Comparison of ENCODE assay signal across 24 mouse cellular contexts in genomic region chr11:106727967-106728366, GRCm38 (mm10). TPM values are rescaled to one million over a fixed set of nuclear protein-coding genes. Genes with fewer than 3 reads are reported as not detected.
A peak's percentile ranks its signal among the peaks of the same experiment; 100 is the strongest.
DNase-seq lines count a peak whose midpoint lies in the region; ATAC-seq and TF ChIP-seq lines count a peak whose summit lies in the region.
"Had no signal": no experiment of that assay in that cellular context is flagged by ENCODE, and none has a peak within 500 bp of the region (broad histone marks: within the 10 kb centered on the region; RNA-seq: fewer than 3 reads in every experiment).

No protein-coding gene starts in this region.

- H3K4me1 ChIP-seq in heart, embryonic 14.5 days (ENCODE audit: control insufficient read depth in 2 of 2, insufficient read depth in 2 of 2, low read length in 2 of 2) = peaks cover 18 to 43% of the 10 kb centered on the region in 2 experiments
- H3K4me1 ChIP-seq in liver, postnatal 0 days (ENCODE audit: insufficient read depth) = peaks cover 12% of the 10 kb centered on the region
- H3K4me1 ChIP-seq: hindbrain, embryonic 15.5 days had no signal

- no peak for TF ChIP-seq CTCF in liver, postnatal 0 days (IDR thresholded peaks at IDR 0.05; ENCODE audit: low read depth)

- no peak overlapping the region for H3K9ac ChIP-seq in heart, embryonic 14.5 days (ENCODE audit: low read length)
- H3K9ac ChIP-seq in liver, postnatal 0 days (replicated peaks) = no peak overlapping the region
- H3K9ac ChIP-seq: hindbrain, embryonic 15.5 days; intestine, embryonic 15.5 days; liver, embryonic 13.5 days; lung, embryonic 14.5 days; neural tube, embryonic 15.5 days had no signal

- WGBS in heart, embryonic 14.5 days = 74% methylated on average over 5 of the region's 5 CpGs
- WGBS in liver, postnatal 0 days (ENCODE audit: insufficient replicate concordance) = 76% methylated on average over 5 of the region's 5 CpGs

- no peaks in the 10 kb centered on the region for H3K36me3 ChIP-seq in heart, embryonic 14.5 days (ENCODE audit: control insufficient read depth, insufficient read depth, low read length)
- H3K36me3 ChIP-seq in liver, postnatal 0 days (replicated peaks; ENCODE audit: insufficient read depth, low read length) = no peaks in the 10 kb centered on the region
- H3K36me3 ChIP-seq: hindbrain, embryonic 15.5 days; intestine, embryonic 15.5 days; liver, embryonic 13.5 days; neural tube, embryonic 15.5 days had no signal

- no peak overlapping the region for H3K4me3 ChIP-seq in heart, embryonic 14.5 days (ENCODE audit: control insufficient read depth in 1 of 2, insufficient read depth in 1 of 2, low read depth in 1 of 2, low read length in 2 of 2)
- no peak overlapping the region for H3K4me3 ChIP-seq in liver, postnatal 0 days (ENCODE audit: low read depth, low read length)
- H3K4me3 ChIP-seq: erythroblast, embryonic 14.5 days; hindbrain, embryonic 15.5 days; intestine, embryonic 15.5 days; liver, embryonic 13.5 days; neural tube, embryonic 15.5 days had no signal

- DNase-seq in embryo, embryonic 10.5 days (ENCODE audit: low spot score) = peak; percentile 57
- no peak for DNase-seq in embryo, embryonic 11 days
- no peak for DNase-seq in heart, adult 11 months
- peak; percentile 15 for DNase-seq in retina, embryonic 14.5 days (ENCODE audit: low spot score)
- no peak for DNase-seq in retina, postnatal 1 day
- DNase-seq in liver, postnatal 0 days = no peak
- DNase-seq in kidney, adult 9 months = no peak
- DNase-seq: adrenal gland, postnatal 10 days; cerebellum, adult 8-10 months; cerebellum, postnatal 36 days; gastrocnemius, postnatal 14 days; heart, postnatal 14 days; kidney, adult 8-10 months; kidney, postnatal 14 days; layer of hippocampus, postnatal 36 days; liver, embryonic 13.5 days; lung, embryonic 14.5 days; right cerebral cortex, postnatal 14 days had no signal

- peaks cover 6% of the 10 kb centered on the region; the same call in 1 of the 2 replicates for H3K9me3 ChIP-seq in heart, embryonic 14.5 days (ENCODE audit: control insufficient read depth, low read length)
- no peaks in the 10 kb centered on the region for H3K9me3 ChIP-seq in liver, postnatal 0 days (ENCODE audit: low read length)
- H3K9me3 ChIP-seq: hindbrain, embryonic 15.5 days; intestine, embryonic 15.5 days; liver, embryonic 13.5 days; neural tube, embryonic 15.5 days had no signal

- peak overlapping the region; percentile 10 to 35; a peak in 3 of 4 replicates for H3K27ac ChIP-seq in heart, embryonic 14.5 days (replicated peaks in 1 of 2; ENCODE audit: control insufficient read depth in 1 of 2, insufficient read depth in 1 of 2, low read depth in 2 of 2, low read length in 2 of 2)
- no peak overlapping the region for H3K27ac ChIP-seq in liver, postnatal 0 days (ENCODE audit: low read depth)
- H3K27ac ChIP-seq: hindbrain, embryonic 15.5 days; intestine, embryonic 15.5 days; liver, embryonic 13.5 days; neural tube, embryonic 15.5 days had no signal

- no peak overlapping the region for H3K4me2 ChIP-seq in heart, embryonic 14.5 days (ENCODE audit: low read length)
- H3K4me2 ChIP-seq in liver, postnatal 0 days (ENCODE audit: low read depth, low read length) = no peak overlapping the region
- H3K4me2 ChIP-seq: hindbrain, embryonic 15.5 days; intestine, embryonic 15.5 days; liver, embryonic 13.5 days; lung, embryonic 14.5 days; neural tube, embryonic 15.5 days had no signal

- TF ChIP-seq EP300 in liver, postnatal 0 days (IDR thresholded peaks at IDR 0.05; ENCODE audit: low read depth) = no peak

- no peak for ATAC-seq in heart, embryonic 14.5 days (ENCODE audit: insufficient number of reproducible peaks, insufficient read depth, low FRiP score, low read depth)
- no peak for ATAC-seq in liver, postnatal 0 days
- ATAC-seq: forebrain, embryonic 16.5 days; intestine, embryonic 15.5 days had no signal

- H3K27me3 ChIP-seq in heart, embryonic 14.5 days (ENCODE audit: control insufficient read depth, insufficient read depth, low read length) = no peaks in the 10 kb centered on the region
- no peaks in the 10 kb centered on the region for H3K27me3 ChIP-seq in liver, postnatal 0 days (ENCODE audit: insufficient read depth, low read length)
- H3K27me3 ChIP-seq: hindbrain, embryonic 15.5 days; intestine, embryonic 15.5 days; liver, embryonic 13.5 days; neural tube, embryonic 15.5 days had no signal

RNA-seq across cellular contexts. Expression of gene Pecam1, which starts 22.5 kb away (rescaled TPM):
- 69.9 and 79.5 TPM in 2 replicates for polyA plus RNA-seq in heart, embryonic 14.5 days (2014; fragmentation: Nextera tagmentation; extraction: Ambion mirVana)
- 9.2 TPM in 2 replicates for polyA plus RNA-seq in liver, postnatal 0 days (2015; fragmentation: Nextera tagmentation; extraction: Ambion mirVana)
- polyA plus RNA-seq: erythroblast, embryonic 14.5 days had no signal

RNA-seq across cellular contexts. Expression of gene Milr1, which starts 23.1 kb away (rescaled TPM):
- polyA plus RNA-seq in heart, embryonic 14.5 days (2014; fragmentation: Nextera tagmentation; extraction: Ambion mirVana) = 1.6 and 2.0 TPM in 2 replicates
- 4.1 and 5.1 TPM in 2 replicates for polyA plus RNA-seq in liver, postnatal 0 days (2015; fragmentation: Nextera tagmentation; extraction: Ambion mirVana)
- polyA plus RNA-seq: erythroblast, embryonic 14.5 days had no signal

RNA-seq across cellular contexts. Expression of gene Polg2, which starts 51.4 kb away (rescaled TPM):
- 7.4 and 10.0 TPM in 2 replicates for polyA plus RNA-seq in heart, embryonic 14.5 days (2014; fragmentation: Nextera tagmentation; extraction: Ambion mirVana)
- polyA plus RNA-seq in liver, postnatal 0 days (2015; fragmentation: Nextera tagmentation; extraction: Ambion mirVana) = 7.9 and 8.4 TPM in 2 replicates

Comparison
In these comparisons a context has a peak if more than half of its experiments do, and no peak if none do; other contexts are left out.
1. DNase-seq: peak in embryo, embryonic 10.5 days (single experiment) and retina, embryonic 14.5 days (single experiment); none in embryo, embryonic 11 days (single experiment), heart, adult 11 months (single experiment), retina, postnatal 1 day (single experiment), liver, postnatal 0 days (single experiment) and kidney, adult 9 months (single experiment).